Mouse (Mus musculus): Measurements from ENCODE around the gene Alkbh6. TPM values are rescaled to one million over a fixed set of nuclear protein-coding genes. Genes with fewer than 3 reads are reported as not detected.
A peak's percentile ranks its signal among the peaks of the same experiment; 100 is the strongest.

Alkbh6 gene
- total RNA-seq (2021), result 10 to 100 TPM; 67.0 to 68.5 TPM
- long read RNA-seq, experiment 1, transcript Alkbh6-201 (7 exons, 982 nt), result minor isoform, 38 of 111 reads
- long read RNA-seq, experiment 1, transcript Alkbh6-202 (6 exons, 1,112 nt), result major isoform, 41 of 111 reads
- long read RNA-seq, experiment 1, partial matches to known transcripts, result 5 of 111 reads
- long read RNA-seq, experiment 1, other reads (novel, unspliced or antisense), result 27 of 111 reads
- long read RNA-seq, experiment 2, transcript Alkbh6-202 (6 exons, 1,112 nt), result major isoform, 47 of 102 reads
- long read RNA-seq, experiment 2, transcript Alkbh6-201 (7 exons, 982 nt), result minor isoform, 40 of 102 reads
- long read RNA-seq, experiment 2, partial matches to known transcripts, result 2 of 102 reads
- long read RNA-seq, experiment 2, other reads (novel, unspliced or antisense), result 12 of 102 reads

- DNase-seq (ENCODE audit: low spot score in 2 of 2), result peak; percentile 90 to 96
Observed at GRCm38 (mm10) chr7:30308076-30309005, at the start of gene Alkbh6. Gene Alkbh6 (plus strand): TSS chr7:30308717.

- no peak for DNase-seq (ENCODE audit: low spot score in 2 of 2)
Observed at GRCm38 (mm10) chr7:30265041-30265440, 43.5 kb upstream of the Alkbh6 start.

GRCm38 (mm10) chr7:30265531-30265930 is 43.0 kb upstream of the Alkbh6 start:
- no peak for DNase-seq (ENCODE audit: low spot score in 2 of 2)

- DNase-seq (ENCODE audit: low spot score in 2 of 2), result no peak
Observed at GRCm38 (mm10) chr7:30265935-30266334, 42.6 kb upstream of the Alkbh6 start.

GRCm38 (mm10) chr7:30266780-30267179 is 41.7 kb upstream of the Alkbh6 start:
- DNase-seq (ENCODE audit: low spot score in 2 of 2), result no peak

- DNase-seq (ENCODE audit: low spot score in 2 of 2), result no peak
Observed at GRCm38 (mm10) chr7:30269641-30270040, 38.9 kb upstream of the Alkbh6 start.

- DNase-seq (ENCODE audit: low spot score in 2 of 2), result no peak
Observed at GRCm38 (mm10) chr7:30274383-30274782, 34.1 kb upstream of the Alkbh6 start.

GRCm38 (mm10) chr7:30278911-30279310 is 29.6 kb upstream of the Alkbh6 start:
- DNase-seq (ENCODE audit: low spot score in 2 of 2), result no peak

- no peak for DNase-seq (ENCODE audit: low spot score in 2 of 2)
Observed at GRCm38 (mm10) chr7:30279536-30279935, 29.0 kb upstream of the Alkbh6 start.

GRCm38 (mm10) chr7:30279951-30280669 is 28.4 kb upstream of the Alkbh6 start, which contains the start of the genes Thap8 and Wdr62:
Gene Thap8 (plus strand): TSS chr7:30280094.
Gene Wdr62 (minus strand): TSS chr7:30280419.
- peak; percentile 81 to 91 for DNase-seq (ENCODE audit: low spot score in 2 of 2)

- DNase-seq (ENCODE audit: low spot score in 2 of 2), result peak; percentile 80 to 84
Observed at GRCm38 (mm10) chr7:30280670-30281138, 27.8 kb upstream of the Alkbh6 start.

- no peak for DNase-seq (ENCODE audit: low spot score in 2 of 2)
Observed at GRCm38 (mm10) chr7:30281522-30281921, 27.0 kb upstream of the Alkbh6 start.

GRCm38 (mm10) chr7:30282740-30283139 is 25.8 kb upstream of the Alkbh6 start:
- no peak for DNase-seq (ENCODE audit: low spot score in 2 of 2)

GRCm38 (mm10) chr7:30286701-30287410 is 21.7 kb upstream of the Alkbh6 start:
- DNase-seq (ENCODE audit: low spot score in 2 of 2), result no peak

GRCm38 (mm10) chr7:30288046-30288445 is 20.5 kb upstream of the Alkbh6 start:
- no peak for DNase-seq (ENCODE audit: low spot score in 2 of 2)

GRCm38 (mm10) chr7:30289071-30289713 is 19.3 kb upstream of the Alkbh6 start:
- no peak for DNase-seq (ENCODE audit: low spot score in 2 of 2)

GRCm38 (mm10) chr7:30289714-30290399 is 18.7 kb upstream of the Alkbh6 start:
- DNase-seq (ENCODE audit: low spot score in 2 of 2), result peak in 1 of 2 experiments; percentile 29

GRCm38 (mm10) chr7:30291215-30292131 is 17.0 kb upstream of the Alkbh6 start, which contains the start of gene Clip3:
Gene Clip3 (plus strand): TSS chr7:30291728.
- DNase-seq (ENCODE audit: low spot score in 2 of 2), result peak; percentile 93

Data from left cerebral cortex, adult 18-20 months (tissue).